In genomic region chr13:51094323-51095195, GRCm38 (mm10) we compare ENCODE assay signal across 30 mouse cellular contexts. TPM values are rescaled to one million over a fixed set of nuclear protein-coding genes. Genes with fewer than 3 reads are reported as not detected.
DNase-seq lines count a peak whose midpoint lies in the region; ATAC-seq lines count a peak whose summit lies in the region.
"Had no signal": no experiment of that assay in that cellular context is flagged by ENCODE, and none has a peak within 500 bp of the region (broad histone marks: within the 10 kb centered on the region; RNA-seq: fewer than 3 reads in every experiment).

No protein-coding gene starts in this region.

- H3K36me3 ChIP-seq in embryonic facial prominence, embryonic 11.5 days (replicated peaks; ENCODE audit: control insufficient read depth, insufficient read depth, low read depth, low read length), result no peaks in the 10 kb centered on the region
- H3K36me3 ChIP-seq in embryonic facial prominence, embryonic 10.5 days (replicated peaks), result no peaks in the 10 kb centered on the region
- H3K36me3 ChIP-seq in intestine, embryonic 14.5 days (ENCODE audit: control insufficient read depth, insufficient read depth, low read length), result no peaks in the 10 kb centered on the region
- no peaks in the 10 kb centered on the region for H3K36me3 ChIP-seq in stomach, embryonic 15.5 days
- no peaks in the 10 kb centered on the region for H3K36me3 ChIP-seq in midbrain, embryonic 15.5 days (replicated peaks)
- no peaks in the 10 kb centered on the region for H3K36me3 ChIP-seq in hindbrain, embryonic 13.5 days
- H3K36me3 ChIP-seq: heart, embryonic 13.5 days; hindbrain, embryonic 10.5 days; limb, embryonic 15.5 days; midbrain, embryonic 12.5 days; neural tube, embryonic 15.5 days had no signal

- no peak overlapping the region for H3K27ac ChIP-seq in embryonic facial prominence, embryonic 11.5 days (replicated peaks; ENCODE audit: low read depth, low read length)
- H3K27ac ChIP-seq in embryonic facial prominence, embryonic 10.5 days (replicated peaks), result no peak overlapping the region
- no peak overlapping the region for H3K27ac ChIP-seq in intestine, embryonic 14.5 days (ENCODE audit: low read depth)
- H3K27ac ChIP-seq in stomach, embryonic 15.5 days, result no peak overlapping the region
- no peak overlapping the region for H3K27ac ChIP-seq in midbrain, embryonic 15.5 days
- H3K27ac ChIP-seq in hindbrain, embryonic 13.5 days, result no peak overlapping the region
- H3K27ac ChIP-seq: gastrocnemius, adult 2 months; heart, adult 2 months; heart, embryonic 13.5 days; hindbrain, embryonic 10.5 days; hindbrain, postnatal 0 days; kidney, postnatal 0 days; limb, embryonic 15.5 days; midbrain, embryonic 12.5 days; neural tube, embryonic 15.5 days had no signal

- H3K4me2 ChIP-seq in embryonic facial prominence, embryonic 11.5 days (ENCODE audit: low read depth, low read length), result no peak overlapping the region
- no peak overlapping the region for H3K4me2 ChIP-seq in intestine, embryonic 14.5 days (ENCODE audit: low read length)
- no peak overlapping the region for H3K4me2 ChIP-seq in stomach, embryonic 15.5 days
- H3K4me2 ChIP-seq in midbrain, embryonic 15.5 days, result no peak overlapping the region
- H3K4me2 ChIP-seq in hindbrain, embryonic 13.5 days, result no peak overlapping the region
- H3K4me2 ChIP-seq: heart, embryonic 13.5 days; limb, embryonic 15.5 days; midbrain, embryonic 12.5 days; neural tube, embryonic 15.5 days had no signal

- no peak overlapping the region for H3K9ac ChIP-seq in embryonic facial prominence, embryonic 11.5 days (replicated peaks; ENCODE audit: low read length)
- no peak overlapping the region for H3K9ac ChIP-seq in intestine, embryonic 14.5 days (ENCODE audit: low read length)
- H3K9ac ChIP-seq in stomach, embryonic 15.5 days, result no peak overlapping the region
- H3K9ac ChIP-seq in midbrain, embryonic 15.5 days, result no peak overlapping the region
- H3K9ac ChIP-seq in hindbrain, embryonic 13.5 days, result no peak overlapping the region
- H3K9ac ChIP-seq: heart, embryonic 13.5 days; limb, embryonic 15.5 days; midbrain, embryonic 12.5 days; neural tube, embryonic 15.5 days had no signal

- no peak for DNase-seq in embryonic facial prominence, embryonic 11.5 days (ENCODE audit: low spot score)
- no peak for DNase-seq in embryonic facial prominence, embryonic 10.5 days (ENCODE audit: low spot score)
- peak; percentile 87 for DNase-seq in R1 (ENCODE audit: low read depth, low spot score)
- DNase-seq in intestine, embryonic 14.5 days (ENCODE audit: low spot score), result no peak
- no peak for DNase-seq in cerebellum, adult 8-10 months
- DNase-seq: adrenal gland, postnatal 25 days; cerebellum, adult 11-12 months; cerebellum, postnatal 10 days; gastrocnemius, adult 2 months; heart, adult 2 months; heart, postnatal 10 days; kidney, adult 8-10 months; kidney, postnatal 4 days; lung, postnatal 4 days; retina, postnatal 1 day; right cerebral cortex, postnatal 14 days had no signal

- 0 out of 2 replicates have a peak, but pooled peaks have one; percentile 3 for ATAC-seq in embryonic facial prominence, embryonic 11.5 days (replicated peaks; ENCODE audit: insufficient number of reproducible peaks, low FRiP score, low TSS enrichment, low read depth)
- ATAC-seq in intestine, embryonic 14.5 days (replicated peaks; ENCODE audit: low FRiP score, low TSS enrichment, low read depth), result 0 out of 2 replicates have a peak, but pooled peaks have one; percentile 32
- peak; percentile 14; the same call in 1 of the 2 replicates for ATAC-seq in stomach, embryonic 15.5 days (ENCODE audit: insufficient read depth, low FRiP score, low read depth)
- no peak for ATAC-seq in midbrain, embryonic 15.5 days (replicated peaks)
- ATAC-seq in hindbrain, embryonic 13.5 days (ENCODE audit: low FRiP score), result no peak
- ATAC-seq: forebrain, embryonic 16.5 days; hindbrain, postnatal 0 days; Patski had no signal

- no peaks in the 10 kb centered on the region for H3K4me1 ChIP-seq in embryonic facial prominence, embryonic 11.5 days (ENCODE audit: control insufficient read depth, insufficient read depth, low read length)
- H3K4me1 ChIP-seq in embryonic facial prominence, embryonic 10.5 days, result peaks cover 23% of the 10 kb centered on the region
- peaks cover 8% of the 10 kb centered on the region; the same call in 1 of the 2 replicates for H3K4me1 ChIP-seq in intestine, embryonic 14.5 days (replicated peaks; ENCODE audit: control insufficient read depth, insufficient read depth, low read length)
- H3K4me1 ChIP-seq in stomach, embryonic 15.5 days, result peaks cover 4% of the 10 kb centered on the region; the same call in 1 of the 2 replicates
- peaks cover 14% of the 10 kb centered on the region for H3K4me1 ChIP-seq in midbrain, embryonic 15.5 days
- peaks cover 14% of the 10 kb centered on the region for H3K4me1 ChIP-seq in hindbrain, embryonic 13.5 days (replicated peaks)

- WGBS in embryonic facial prominence, embryonic 11.5 days, result 69% methylated on average over 16 of the region's 16 CpGs
- WGBS in embryonic facial prominence, embryonic 10.5 days, result 73% methylated on average over 16 of the region's 16 CpGs
- 77% methylated on average over 16 of the region's 16 CpGs for WGBS in intestine, embryonic 14.5 days
- 73% methylated on average over 16 of the region's 16 CpGs for WGBS in stomach, embryonic 15.5 days
- WGBS in midbrain, embryonic 15.5 days, result 78% methylated on average over 16 of the region's 16 CpGs
- 79% methylated on average over 16 of the region's 16 CpGs for WGBS in hindbrain, embryonic 13.5 days

- H3K4me3 ChIP-seq in embryonic facial prominence, embryonic 11.5 days (ENCODE audit: low read depth, low read length), result no peak overlapping the region
- H3K4me3 ChIP-seq in embryonic facial prominence, embryonic 10.5 days, result no peak overlapping the region
- H3K4me3 ChIP-seq in intestine, embryonic 14.5 days (ENCODE audit: low read depth, low read length), result no peak overlapping the region
- H3K4me3 ChIP-seq in stomach, embryonic 15.5 days (replicated peaks), result no peak overlapping the region
- no peak overlapping the region for H3K4me3 ChIP-seq in midbrain, embryonic 15.5 days
- H3K4me3 ChIP-seq in hindbrain, embryonic 13.5 days, result no peak overlapping the region
- H3K4me3 ChIP-seq: erythroblast, embryonic 14.5 days; gastrocnemius, adult 2 months; heart, adult 2 months; heart, embryonic 13.5 days; hindbrain, embryonic 10.5 days; limb, embryonic 15.5 days; megakaryocyte, embryonic 14.5 days; midbrain, embryonic 12.5 days; neural tube, embryonic 15.5 days had no signal

- no peaks in the 10 kb centered on the region for H3K27me3 ChIP-seq in embryonic facial prominence, embryonic 11.5 days (ENCODE audit: control insufficient read depth, insufficient read depth, low read length)
- no peaks in the 10 kb centered on the region for H3K27me3 ChIP-seq in embryonic facial prominence, embryonic 10.5 days (replicated peaks; ENCODE audit: low read depth, poor library complexity, severe bottlenecking)
- H3K27me3 ChIP-seq in intestine, embryonic 14.5 days (replicated peaks; ENCODE audit: control insufficient read depth, insufficient read depth, low read length), result no peaks in the 10 kb centered on the region
- H3K27me3 ChIP-seq in stomach, embryonic 15.5 days (replicated peaks), result no peaks in the 10 kb centered on the region
- H3K27me3 ChIP-seq in midbrain, embryonic 15.5 days (replicated peaks), result no peaks in the 10 kb centered on the region
- H3K27me3 ChIP-seq in hindbrain, embryonic 13.5 days, result no peaks in the 10 kb centered on the region
- H3K27me3 ChIP-seq: heart, embryonic 13.5 days; limb, embryonic 15.5 days; neural tube, embryonic 15.5 days; Patski had no signal

- no peaks in the 10 kb centered on the region for H3K9me3 ChIP-seq in embryonic facial prominence, embryonic 11.5 days (replicated peaks; ENCODE audit: control insufficient read depth, low read length)
- H3K9me3 ChIP-seq in embryonic facial prominence, embryonic 10.5 days, result no peaks in the 10 kb centered on the region
- H3K9me3 ChIP-seq in intestine, embryonic 14.5 days (ENCODE audit: control insufficient read depth, low read length), result no peaks in the 10 kb centered on the region
- H3K9me3 ChIP-seq in stomach, embryonic 15.5 days, result no peaks in the 10 kb centered on the region
- no peaks in the 10 kb centered on the region for H3K9me3 ChIP-seq in midbrain, embryonic 15.5 days
- H3K9me3 ChIP-seq in hindbrain, embryonic 13.5 days, result no peaks in the 10 kb centered on the region
- H3K9me3 ChIP-seq: hindbrain, embryonic 10.5 days; limb, embryonic 15.5 days; midbrain, embryonic 12.5 days; neural tube, embryonic 15.5 days had no signal

RNA-seq across cellular contexts. Expression of gene Spin1, which starts 6.1 kb away (rescaled TPM):
- 135 and 149 TPM in 2 replicates for polyA plus RNA-seq in embryonic facial prominence, embryonic 11.5 days (2014; fragmentation: Nextera tagmentation; extraction: Ambion mirVana)
- polyA plus RNA-seq in embryonic facial prominence, embryonic 10.5 days (2016; fragmentation: Nextera tagmentation; extraction: Ambion mirVana), result 94.5 and 105 TPM in 2 replicates
- 97.3 and 108 TPM in 2 replicates for polyA plus RNA-seq in intestine, embryonic 14.5 days (2014; fragmentation: Nextera tagmentation; extraction: Ambion mirVana)
- 67.9 and 69.4 TPM in 2 replicates for polyA plus RNA-seq in stomach, embryonic 15.5 days (2015; fragmentation: Nextera tagmentation; extraction: Ambion mirVana)
- 169 and 176 TPM in 2 replicates for polyA plus RNA-seq in midbrain, embryonic 15.5 days (2015; fragmentation: Nextera tagmentation; extraction: Ambion mirVana)
- polyA plus RNA-seq in hindbrain, embryonic 13.5 days (2015; fragmentation: Nextera tagmentation; extraction: Ambion mirVana), result 132 and 133 TPM in 2 replicates

Comparison
In these comparisons a context has a peak if more than half of its experiments do, and no peak if none do; other contexts are left out.
1. ATAC-seq: peak in embryonic facial prominence, embryonic 11.5 days (single experiment), intestine, embryonic 14.5 days (single experiment) and stomach, embryonic 15.5 days (single experiment); none in midbrain, embryonic 15.5 days (single experiment) and hindbrain, embryonic 13.5 days (single experiment).